Mouse (Mus musculus) testis, postnatal 14 days (tissue): ENCODE results near the gene Tgm2.

Experiments used
- DNase-seq: peaks from one replicate; pipeline ENCODE4 v3.0.0; 2021; ENCODE audit warnings: low spot score

Gene Tgm2

GRCm38 (mm10) chr2:158167496-158168205, 21.4 kb upstream of the Tgm2 start:
- no peak for DNase-seq

GRCm38 (mm10) chr2:158166628-158167027, 20.4 kb upstream of the Tgm2 start:
- DNase-seq = no peak

- DNase-seq = no peak
Measured at GRCm38 (mm10) chr2:158165776-158166175, 19.5 kb upstream of the Tgm2 start.

GRCm38 (mm10) chr2:158163034-158163433, 16.8 kb upstream of the Tgm2 start:
- DNase-seq = no peak

GRCm38 (mm10) chr2:158161761-158162160, 15.5 kb upstream of the Tgm2 start:
- DNase-seq = no peak

GRCm38 (mm10) chr2:158159376-158160235, 13.4 kb upstream of the Tgm2 start:
- DNase-seq = no peak

GRCm38 (mm10) chr2:158157654-158158053, 11.4 kb upstream of the Tgm2 start:
- no peak for DNase-seq

- DNase-seq = no peak
Measured at GRCm38 (mm10) chr2:158156487-158156886, 10.3 kb upstream of the Tgm2 start.

- no peak for DNase-seq
Measured at GRCm38 (mm10) chr2:158155615-158156014, 9.4 kb upstream of the Tgm2 start.

GRCm38 (mm10) chr2:158155101-158155500, 8.9 kb upstream of the Tgm2 start:
- DNase-seq = no peak

- DNase-seq = no peak
Measured at GRCm38 (mm10) chr2:158154641-158155040, 8.4 kb upstream of the Tgm2 start.

GRCm38 (mm10) chr2:158153728-158154343, 7.6 kb upstream of the Tgm2 start:
- DNase-seq = no peak

GRCm38 (mm10) chr2:158152685-158153309, 6.6 kb upstream of the Tgm2 start:
- no peak for DNase-seq

GRCm38 (mm10) chr2:158151077-158151476, 4.8 kb upstream of the Tgm2 start:
- no peak for DNase-seq

GRCm38 (mm10) chr2:158146971-158147370, 735 bp upstream of the Tgm2 start:
- no peak for DNase-seq

- DNase-seq = no peak
Measured at GRCm38 (mm10) chr2:158145528-158146065, 639 bp downstream of the Tgm2 start.

- DNase-seq = no peak
Measured at GRCm38 (mm10) chr2:158144750-158145527, 1.3 kb downstream of the Tgm2 start.

GRCm38 (mm10) chr2:158144263-158144662, 2.0 kb downstream of the Tgm2 start:
- DNase-seq = no peak

GRCm38 (mm10) chr2:158143816-158144215, 2.4 kb downstream of the Tgm2 start:
- no peak for DNase-seq

GRCm38 (mm10) chr2:158142981-158143380, 3.3 kb downstream of the Tgm2 start:
- no peak for DNase-seq

- DNase-seq = peak; percentile 68
Measured at GRCm38 (mm10) chr2:158141690-158142440, 4.4 kb downstream of the Tgm2 start.
